Mouse (Mus musculus): ENCODE measurements at regions not wholly inside any gene's neighbourhood (a gene's known extent, or its start where the extent isn't known, plus 50 kb on each side); places are given as distances from the start of the nearest gene placed in this dataset.

DNA sequence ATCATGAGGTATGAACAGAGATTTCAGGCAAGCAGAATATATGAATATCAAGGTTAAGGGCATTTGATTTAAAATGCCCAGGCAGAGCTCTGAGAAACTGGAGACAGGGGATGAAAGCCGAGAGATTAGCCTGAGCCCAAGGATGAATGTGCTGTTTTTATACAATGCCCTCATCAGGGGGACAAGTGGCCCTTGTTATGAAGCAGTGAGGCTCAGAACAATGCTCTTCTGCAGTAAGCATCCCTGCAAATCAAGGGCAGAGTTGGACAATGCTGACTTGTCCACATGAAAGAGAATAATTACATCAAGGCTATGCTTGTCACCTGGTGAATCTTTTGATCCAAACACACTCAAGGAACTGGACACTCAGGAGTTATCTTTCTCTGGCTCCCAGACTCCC, 348.1 kb upstream of the Adgra3 start:
- ATAC-seq, result no peak
- Histone ChIP-seq H3K9me3 (replicated peaks; ENCODE audit: control insufficient read depth, low read length, poor library complexity, severe bottlenecking) (no peaks in the 10 kb centered on the region), H3K4me1 (ENCODE audit: control insufficient read depth, insufficient read depth, low read length) (no peaks in the 10 kb centered on the region), H3K27me3 (ENCODE audit: control insufficient read depth, insufficient read depth, low read depth, low read length) (no peaks in the 10 kb centered on the region), H3K4me3 (ENCODE audit: low read depth, low read length) (no peak overlapping the region), H3K36me3 (ENCODE audit: control insufficient read depth, insufficient read depth, low read length) (no peaks in the 10 kb centered on the region), H3K4me2 (ENCODE audit: low read length) (no peak overlapping the region), H3K27ac (ENCODE audit: low read length) (no peak overlapping the region), H3K9ac (ENCODE audit: low read depth, low read length) (no peak overlapping the region)
- WGBS, result 8% methylated on average over 1 of the region's 1 CpGs

DNA sequence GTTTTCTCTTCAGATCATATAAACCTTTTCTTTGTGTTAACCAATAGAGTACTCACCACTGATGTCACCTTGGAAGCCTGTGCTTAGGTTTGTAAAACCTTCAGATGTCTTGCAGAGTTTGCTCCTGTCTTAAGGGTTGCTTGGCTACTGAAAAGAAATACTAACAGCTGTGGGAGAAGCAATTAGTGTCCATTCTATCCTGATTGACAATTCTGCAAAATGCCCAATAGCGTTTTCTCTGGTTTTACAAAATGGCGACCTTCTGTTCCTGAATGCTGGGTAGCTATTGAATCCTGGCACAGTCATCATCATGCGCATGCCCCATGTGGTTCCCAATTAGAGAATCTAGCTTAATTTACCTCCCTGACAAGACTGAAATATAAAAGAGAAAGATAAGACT, 347.7 kb upstream of the Adgra3 start:
- Histone ChIP-seq H3K9ac (ENCODE audit: low read depth, low read length) (no peak overlapping the region), H3K9me3 (replicated peaks; ENCODE audit: control insufficient read depth, low read length, poor library complexity, severe bottlenecking) (no peaks in the 10 kb centered on the region), H3K27me3 (ENCODE audit: control insufficient read depth, insufficient read depth, low read depth, low read length) (no peaks in the 10 kb centered on the region), H3K4me2 (ENCODE audit: low read length) (no peak overlapping the region), H3K27ac (ENCODE audit: low read length) (no peak overlapping the region), H3K4me1 (ENCODE audit: control insufficient read depth, insufficient read depth, low read length) (no peaks in the 10 kb centered on the region), H3K36me3 (ENCODE audit: control insufficient read depth, insufficient read depth, low read length) (no peaks in the 10 kb centered on the region), H3K4me3 (ENCODE audit: low read depth, low read length) (no peak overlapping the region)
- no peak for ATAC-seq
- WGBS, result 43% methylated on average over 3 of the region's 3 CpGs
